Mouse (Mus musculus) MEL (cell line): ENCODE results near the gene Gm20696. TPM values are rescaled to one million over a fixed set of nuclear protein-coding genes. Genes with fewer than 3 reads are reported as not detected.

Experiments
- DNase-seq: peaks from one replicate; pipeline ENCODE4 v3.0.0; 2011; ENCODE audit warnings: low read depth, low spot score
- H3K27ac ChIP-seq: 2 replicates; pipeline ENCODE4 v1.5.1; 2012; ENCODE audit warnings: low read depth, mild to moderate bottlenecking, control low read depth, low read length, moderate library complexity; ENCODE audit not compliant: control insufficient read depth
- H3K27me3 ChIP-seq, 2 experiments: fragments of 150-350 bp in 1 of 2; sonication (generic) in 1 of 2; 2 replicates each; pipeline ENCODE4 v1.6.1; 2012; ENCODE audit warnings: low read length in 2 of 2, mild to moderate bottlenecking in 2 of 2, improper control_type of control experiment in 1 of 2, moderate library complexity in 1 of 2; ENCODE audit not compliant: insufficient read depth in 2 of 2, control insufficient read depth in 1 of 2
- H3K36me3 ChIP-seq, 2 experiments: 2 replicates each; pipeline ENCODE4 v1.6.1; 2012 to 2014; ENCODE audit warnings: low read length in 2 of 2, improper control_type of control experiment in 1 of 2, inconsistent platforms in 1 of 2, mild to moderate bottlenecking in 1 of 2; ENCODE audit not compliant: insufficient read depth in 2 of 2, control insufficient read depth in 1 of 2
- H3K4me1 ChIP-seq, 2 experiments: fragments of 150-350 bp in 1 of 2; sonication (generic) in 1 of 2; 2 replicates each; pipeline ENCODE4 v1.6.1; 2012; ENCODE audit warnings: low read length in 2 of 2, improper control_type of control experiment in 1 of 2, mild to moderate bottlenecking in 1 of 2; ENCODE audit not compliant: insufficient read depth in 2 of 2, control insufficient read depth in 1 of 2
- H3K4me3 ChIP-seq, 2 experiments: fragments of 150-350 bp in 1 of 2; sonication (generic) in 1 of 2; 2 replicates each; pipeline ENCODE4 v1.5.1; 2012; ENCODE audit warnings: low read depth in 2 of 2, low read length in 2 of 2, mild to moderate bottlenecking in 2 of 2, moderate library complexity in 2 of 2, control low read depth in 1 of 2, improper control_type of control experiment in 1 of 2; ENCODE audit not compliant: control insufficient read depth in 1 of 2, insufficient read depth in 1 of 2
- H3K79me2 ChIP-seq: 2 replicates; pipeline ENCODE4 v1.6.1; 2012; ENCODE audit warnings: mild to moderate bottlenecking, low read length, moderate library complexity; ENCODE audit not compliant: control insufficient read depth, poor library complexity, insufficient read depth
- H3K9ac ChIP-seq: 2 replicates; pipeline ENCODE4 v1.6.1; 2012; ENCODE audit warnings: low read depth, mild to moderate bottlenecking, control low read depth, low read length, moderate library complexity; ENCODE audit not compliant: control insufficient read depth, poor library complexity, severe bottlenecking
- H3K9me3 ChIP-seq: fragments of 150-350 bp; sonication (generic); replicated peaks from 2 replicates; pipeline ENCODE4 v1.6.1; 2012; ENCODE audit warnings: mild to moderate bottlenecking, low read length, improper control_type of control experiment, moderate library complexity; ENCODE audit not compliant: insufficient read depth
- CHD1 ChIP-seq: IDR thresholded peaks from 2 replicates; pipeline ENCODE4 v1.6.1; 2012; ENCODE audit warnings: low read depth, mild to moderate bottlenecking, inconsistent platforms, low read length, improper control_type of control experiment
- CHD2 ChIP-seq: IDR thresholded peaks from 2 replicates; pipeline ENCODE4 v1.6.1; 2011; ENCODE audit warnings: low read length, improper control_type of control experiment
- E2F4 ChIP-seq: IDR thresholded peaks from 2 replicates; pipeline ENCODE4 v1.6.1; 2011; ENCODE audit warnings: low read depth, low read length, improper control_type of control experiment, borderline replicate concordance
- ETS1 ChIP-seq: IDR thresholded peaks from 2 replicates; pipeline ENCODE4 v1.6.1; 2012; ENCODE audit warnings: low read depth, mild to moderate bottlenecking, inconsistent platforms, low read length, improper control_type of control experiment, moderate library complexity
- GATA1 ChIP-seq: IDR thresholded peaks from 2 replicates; pipeline ENCODE4 v1.6.1; 2011; ENCODE audit warnings: low read depth, low read length, improper control_type of control experiment
- HCFC1 ChIP-seq: IDR thresholded peaks from 2 replicates; pipeline ENCODE4 v1.6.1; 2012; ENCODE audit warnings: low read depth, mild to moderate bottlenecking, inconsistent platforms, low read length, improper control_type of control experiment, moderate library complexity
- JUND ChIP-seq: IDR thresholded peaks from 2 replicates; pipeline ENCODE4 v1.6.1; 2011; ENCODE audit warnings: low read depth, mild to moderate bottlenecking, improper control_type of control experiment, low read length
- MAFK ChIP-seq: IDR thresholded peaks from 2 replicates; pipeline ENCODE4 v1.6.1; 2011; ENCODE audit warnings: low read depth, mild to moderate bottlenecking, low read length, improper control_type of control experiment, borderline replicate concordance
- MEF2A ChIP-seq: IDR thresholded peaks from 2 replicates; pipeline ENCODE4 v1.6.1; 2014; ENCODE audit warnings: low read depth, mild to moderate bottlenecking, inconsistent platforms, low read length, improper control_type of control experiment; ENCODE audit not compliant: poor library complexity, insufficient replicate concordance, severe bottlenecking; ENCODE audit errors: extremely low read depth
- MXI1 ChIP-seq: IDR thresholded peaks from 2 replicates; pipeline ENCODE4 v1.6.1; 2011; ENCODE audit warnings: mild to moderate bottlenecking, low read depth, low read length, improper control_type of control experiment
- POLR2AphosphoS2 ChIP-seq: IDR thresholded peaks from 2 replicates; pipeline ENCODE4 v1.6.1; 2011; ENCODE audit warnings: low read length, improper control_type of control experiment
- RAD21 ChIP-seq: IDR thresholded peaks from 2 replicates; pipeline ENCODE4 v1.6.1; 2011; ENCODE audit warnings: mild to moderate bottlenecking, low read depth, low read length, improper control_type of control experiment
- RCOR1 ChIP-seq: IDR thresholded peaks from 2 replicates; pipeline ENCODE4 v1.6.1; 2012; ENCODE audit warnings: low read depth, mild to moderate bottlenecking, inconsistent platforms, low read length, improper control_type of control experiment
- TBP ChIP-seq: IDR thresholded peaks from 2 replicates; pipeline ENCODE4 v1.8.0; 2011; ENCODE audit warnings: low read depth, low read length, improper control_type of control experiment
- ZKSCAN1 ChIP-seq: IDR thresholded peaks from 2 replicates; pipeline ENCODE4 v1.6.1; 2012; ENCODE audit warnings: low read depth, mild to moderate bottlenecking, inconsistent platforms, low read length, improper control_type of control experiment, moderate library complexity
- ZMIZ1 ChIP-seq: IDR thresholded peaks from 2 replicates; pipeline ENCODE4 v1.6.1; 2012; ENCODE audit warnings: low read depth, mild to moderate bottlenecking, inconsistent platforms, low read length, improper control_type of control experiment, moderate library complexity
- polyA plus RNA-seq, 2 experiments: library from polyadenylated mRNA; stranded (reverse) in 1 of 2; unstranded in 1 of 2; fragments of >175 nt in 1 of 2; fragments of >200 nt in 1 of 2; gene quantifications; 2 replicates each; pipeline versions ENCODE4 v1.2.1 to v1.2.4; 2012; ENCODE audit warnings: low replicate concordance in 2 of 2, low read depth in 1 of 2; ENCODE audit not compliant: insufficient read length in 2 of 2, insufficient read depth in 1 of 2, missing spikeins in 1 of 2
- total RNA-seq: library from RNA; depleted of rRNA; stranded (reverse); fragments of 300-350 nt; gene quantifications from 2 replicates; pipeline ENCODE4 v1.2.3, GENCODE M21; 2012

The Gm20696 gene
- total and polyA plus RNA-seq, 3 experiments = 0.07 to 0.39 TPM; not detected in 1

DNA sequence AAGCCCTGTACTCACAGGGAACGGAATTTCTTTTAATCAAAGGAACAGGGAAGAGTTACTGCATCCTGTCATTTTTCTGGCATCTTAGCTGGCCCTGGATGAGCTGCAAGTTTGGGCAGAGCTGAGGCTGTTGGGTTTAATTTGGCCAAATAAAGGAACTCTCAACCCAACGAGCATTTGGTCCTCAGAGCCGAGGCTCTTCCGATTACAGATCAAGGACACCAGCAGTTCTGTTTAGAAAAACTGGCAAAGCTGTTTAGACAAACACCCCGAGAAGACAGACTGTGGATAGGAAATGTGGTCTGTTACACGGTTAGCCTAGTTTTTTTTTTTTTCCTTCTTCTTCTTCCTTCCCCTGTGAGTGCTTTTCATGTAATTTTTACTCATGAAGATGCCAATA lies 302.1 kb downstream of the Gm20696 start:
- TF ChIP-seq MXI1 (no peak), JUND (no peak), CHD2 (no peak), ETS1 (no peak), GATA1 (no peak), E2F4 (no peak), CHD1 (no peak), RAD21 (no peak)
- TF ChIP-seq, all 39 proteins: peak for 0
- H3K4me1 ChIP-seq = peaks cover 8 to 14% of the 10 kb centered on the region in 2 experiments
- H3K9ac ChIP-seq = no peak overlapping the region
- H3K27me3 ChIP-seq = no peaks in the 10 kb centered on the region
- no peak overlapping the region for H3K27ac ChIP-seq
- no peak for DNase-seq
- H3K4me3 ChIP-seq = no peak overlapping the region
- H3K79me2 ChIP-seq = no peaks in the 10 kb centered on the region
- peaks cover 0 to 14% of the 10 kb centered on the region in 2 experiments; a peak in 2 of 4 replicates for H3K36me3 ChIP-seq
- H3K9me3 ChIP-seq = no peaks in the 10 kb centered on the region

DNA sequence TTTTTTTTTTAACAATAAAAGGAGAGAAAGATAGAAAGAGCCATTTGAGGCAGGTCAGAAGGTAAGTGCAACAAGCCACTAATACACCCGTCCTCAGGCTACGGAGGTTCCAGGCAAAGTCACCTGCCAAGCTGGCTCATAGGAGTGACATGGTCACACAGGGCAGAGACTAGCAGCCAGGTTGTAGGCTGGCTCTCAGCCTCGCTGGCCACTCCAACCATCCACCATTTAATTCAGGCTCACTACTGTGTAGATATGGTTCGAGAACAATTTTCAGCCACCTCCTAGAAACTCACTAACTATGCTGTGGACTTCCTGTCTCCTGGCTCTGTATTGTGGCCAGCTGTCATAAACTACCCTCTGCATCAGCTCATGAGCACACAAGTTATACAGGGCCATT lies 306.0 kb downstream of the Gm20696 start:
- no peak overlapping the region for H3K9ac ChIP-seq
- no peaks in the 10 kb centered on the region for H3K9me3 ChIP-seq
- no peaks in the 10 kb centered on the region for H3K79me2 ChIP-seq
- H3K27ac ChIP-seq = no peak overlapping the region
- no peaks in the 10 kb centered on the region for H3K27me3 ChIP-seq
- H3K4me1 ChIP-seq = peaks cover 8 to 12% of the 10 kb centered on the region in 2 experiments
- no peak overlapping the region for H3K4me3 ChIP-seq
- DNase-seq = no peak
- TF ChIP-seq HCFC1 (no peak), ZMIZ1 (no peak), E2F4 (no peak), MXI1 (no peak), ZKSCAN1 (no peak), MAFK (no peak), RCOR1 (no peak), MEF2A (no peak), JUND (no peak), POLR2AphosphoS2 (no peak), TBP (no peak), GATA1 (no peak)
- H3K36me3 ChIP-seq = peaks cover 0 to 6% of the 10 kb centered on the region in 2 experiments; a peak in 2 of 4 replicates
